Mouse (Mus musculus) forebrain, embryonic 13.5 days (tissue): ENCODE results near the gene Pyy. TPM values are rescaled to one million over a fixed set of nuclear protein-coding genes. Genes with fewer than 3 reads are reported as not detected.

ENCODE experiments used
- ATAC-seq: fragments of 200-750 bp; cut with Nextera tagmentation; 2 replicates; pipeline ENCODE4 v1.8.0; 2017
- H3K27ac ChIP-seq: fragments of 300-500 bp; sonication (generic); 2 replicates; pipeline ENCODE4 v1.5.1; 2015; ENCODE audit warnings: inconsistent platforms, mild to moderate bottlenecking, moderate library complexity
- H3K27me3 ChIP-seq: fragments of 300-500 bp; sonication (generic); 2 replicates; pipeline ENCODE4 v1.6.1; 2015; ENCODE audit warnings: mild to moderate bottlenecking, inconsistent platforms
- H3K36me3 ChIP-seq: fragments of 300-500 bp; sonication (generic); 2 replicates; pipeline ENCODE4 v1.6.1; 2015; ENCODE audit warnings: mild to moderate bottlenecking, inconsistent platforms; ENCODE audit not compliant: poor library complexity, severe bottlenecking
- H3K4me1 ChIP-seq: fragments of 300-500 bp; sonication (generic); 2 replicates; pipeline ENCODE4 v1.6.1; 2015; ENCODE audit warnings: inconsistent platforms
- H3K4me2 ChIP-seq: fragments of 300-500 bp; sonication (generic); 2 replicates; pipeline ENCODE4 v1.6.1; 2015; ENCODE audit warnings: inconsistent platforms, mild to moderate bottlenecking, moderate library complexity
- H3K4me3 ChIP-seq: fragments of 300-500 bp; sonication (generic); 2 replicates; pipeline ENCODE4 v1.5.1; 2015; ENCODE audit warnings: mild to moderate bottlenecking, inconsistent platforms
- H3K9ac ChIP-seq: fragments of 300-500 bp; sonication (generic); 2 replicates; pipeline ENCODE4 v1.6.1; 2015; ENCODE audit warnings: mild to moderate bottlenecking, inconsistent platforms
- H3K9me3 ChIP-seq: fragments of 300-500 bp; sonication (generic); replicated peaks from 2 replicates; pipeline ENCODE4 v1.6.1; 2016; ENCODE audit warnings: inconsistent platforms
- WGBS: fragments of 180-500 bp; shearing (Covaris S2); methylation state at CpG from one replicate; pipeline ENCODE4 v1.1.7; 2015; 5-methylcytosine and 5-hydroxymethylcytosine counted together
- polyA plus RNA-seq: library from polyadenylated mRNA; unstranded; fragments of >200 nt; fragmentation: Nextera tagmentation; extraction: Ambion mirVana; gene quantifications from 2 replicates; pipeline ENCODE4 v1.2.1, GENCODE M21; 2015

Pyy gene
- polyA plus RNA-seq, 1 experiment from 2014 or later = not detected

GRCm38 (mm10) chr11:102068969-102069368 is 38.7 kb downstream of the Pyy start:
- no peaks in the 10 kb centered on the region for H3K9me3 ChIP-seq
- H3K4me1 ChIP-seq = peaks cover 17% of the 10 kb centered on the region; the same call in 1 of the 2 replicates
- WGBS = 39% methylated on average over 2 of the region's 2 CpGs
- H3K36me3 ChIP-seq = peaks cover 12% of the 10 kb centered on the region
- H3K27ac ChIP-seq = no peak overlapping the region
- no peak overlapping the region for H3K9ac ChIP-seq
- no peak overlapping the region for H3K4me3 ChIP-seq
- no peak for ATAC-seq
- H3K4me2 ChIP-seq = no peak overlapping the region
- H3K27me3 ChIP-seq = no peaks in the 10 kb centered on the region

GRCm38 (mm10) chr11:102063076-102063475 is 44.6 kb downstream of the Pyy start:
- ATAC-seq = no peak
- Histone ChIP-seq H3K4me3 (no peak overlapping the region), H3K4me1 (0 out of 2 replicates have a peak, but pooled peaks cover 3% of the 10 kb centered on the region), H3K36me3 (peaks cover 56% of the 10 kb centered on the region), H3K27ac (no peak overlapping the region), H3K4me2 (no peak overlapping the region), H3K27me3 (peaks cover 6% of the 10 kb centered on the region), H3K9me3 (no peaks in the 10 kb centered on the region), H3K9ac (no peak overlapping the region)
- 82% methylated on average over 13 of the region's 13 CpGs for WGBS

GRCm38 (mm10) chr11:102061941-102062473 is 45.6 kb downstream of the Pyy start:
- WGBS = 21% methylated on average over 16 of the region's 16 CpGs
- H3K9ac ChIP-seq = no peak overlapping the region
- 0 out of 2 replicates have a peak, but pooled peaks cover 3% of the 10 kb centered on the region for H3K4me1 ChIP-seq
- H3K4me2 ChIP-seq = peak overlapping the region; percentile 75
- ATAC-seq = no peak
- H3K9me3 ChIP-seq = no peaks in the 10 kb centered on the region
- no peak overlapping the region for H3K27ac ChIP-seq
- 0 out of 2 replicates have a peak overlapping the region, but pooled peaks have one; percentile 41 for H3K4me3 ChIP-seq
- H3K27me3 ChIP-seq = peaks cover 6% of the 10 kb centered on the region
- H3K36me3 ChIP-seq = peaks cover 56% of the 10 kb centered on the region

DNA sequence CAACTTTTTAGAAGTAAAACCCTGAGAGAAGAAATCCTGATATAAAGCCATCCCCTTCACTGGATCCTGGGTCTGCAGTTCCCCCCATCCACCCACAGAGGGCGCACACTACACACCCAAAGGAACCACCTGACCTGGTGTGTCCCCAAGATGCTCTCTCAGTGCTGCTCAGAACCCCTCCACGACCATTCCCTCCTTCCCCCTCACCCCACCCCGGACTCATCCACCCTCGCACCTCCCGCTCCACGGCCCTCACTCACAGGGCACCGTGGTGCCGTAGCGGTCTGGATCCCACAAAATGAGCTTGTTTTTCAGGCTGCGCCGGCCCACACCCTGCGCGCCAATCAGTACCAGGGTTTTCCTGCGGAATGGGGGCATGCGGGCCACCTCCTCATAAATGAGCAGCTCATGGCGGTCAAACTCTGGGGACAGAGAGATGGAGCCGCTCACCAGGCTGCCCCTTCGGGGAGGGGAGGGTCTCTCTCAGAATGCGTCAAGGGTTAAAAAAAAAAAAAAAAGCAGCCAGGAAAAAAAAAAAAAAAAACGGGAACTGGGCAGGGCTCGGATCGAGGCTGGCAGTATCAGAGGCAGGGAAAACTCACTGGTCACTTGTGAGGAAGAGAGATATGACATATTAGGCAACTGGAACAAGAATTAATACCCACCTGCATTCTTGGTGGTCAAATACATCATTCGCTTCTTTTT is 46.2 kb downstream of the Pyy start:
- H3K4me1 ChIP-seq = 0 out of 2 replicates have a peak, but pooled peaks cover 3% of the 10 kb centered on the region
- ATAC-seq = peak; percentile 75
- H3K9ac ChIP-seq = peak overlapping the region; percentile 58
- peak overlapping the region; percentile 75 for H3K4me2 ChIP-seq
- H3K36me3 ChIP-seq = peaks cover 56% of the 10 kb centered on the region
- no peak overlapping the region for H3K27ac ChIP-seq
- 4% methylated on average over 23 of the region's 23 CpGs for whole genome bisulfite sequencing
- H3K27me3 ChIP-seq = peaks cover 6% of the 10 kb centered on the region
- peak overlapping the region; percentile 41 for H3K4me3 ChIP-seq
- no peaks in the 10 kb centered on the region for H3K9me3 ChIP-seq

Other genes with a start within 250 kb of the Pyy start
- gene Meox1, start 213.5 kb downstream of the Pyy start, polyA plus RNA-seq = 0.17 and 0.30 TPM in 2 replicates
- 0.14 TPM in 1 of 2 replicates, not detected in the other for gene Sost, start 140.8 kb downstream of the Pyy start, polyA plus RNA-seq
- not detected in 2 replicates for gene Cfap97d1, start 123.6 kb downstream of the Pyy start, polyA plus RNA-seq
- gene Dusp3, start 120.8 kb downstream of the Pyy start, polyA plus RNA-seq = 8.5 and 8.7 TPM in 2 replicates
- 40.8 and 41.0 TPM in 2 replicates for gene Mpp3, start 79.4 kb downstream of the Pyy start, polyA plus RNA-seq
- 0.27 and 0.31 TPM in 2 replicates for gene Cd300lg, start 66.3 kb downstream of the Pyy start, polyA plus RNA-seq
- 19.8 and 22.0 TPM in 2 replicates for gene Mpp2, start 19.3 kb downstream of the Pyy start, polyA plus RNA-seq
- not detected in 2 replicates for gene Ppy, start 6.5 kb downstream of the Pyy start, polyA plus RNA-seq
- gene Nags, start 37.7 kb upstream of the Pyy start, polyA plus RNA-seq = not detected in 2 replicates
- 35.6 and 39.0 TPM in 2 replicates for gene Tmem101, start 48.6 kb upstream of the Pyy start, polyA plus RNA-seq
- 155 and 158 TPM in 2 replicates for gene Lsm12, start 77.5 kb upstream of the Pyy start, polyA plus RNA-seq
- 21.5 and 25.6 TPM in 2 replicates for gene G6pc3, start 81.8 kb upstream of the Pyy start, polyA plus RNA-seq
- 88.2 TPM in 2 replicates for gene Hdac5, start 122.3 kb upstream of the Pyy start, polyA plus RNA-seq
- 11.0 and 13.7 TPM in 2 replicates for gene BC030867, start 141.1 kb upstream of the Pyy start, polyA plus RNA-seq
- not detected in 2 replicates for gene Asb16, start 160.9 kb upstream of the Pyy start, polyA plus RNA-seq
- gene Tmub2, start 177.1 kb upstream of the Pyy start, polyA plus RNA-seq = 63.2 and 69.6 TPM in 2 replicates
- 21.8 and 22.7 TPM in 2 replicates for gene Atxn7l3, start 188.8 kb upstream of the Pyy start, polyA plus RNA-seq
- gene Ubtf, start 211.9 kb upstream of the Pyy start, polyA plus RNA-seq = 96.1 and 98.8 TPM in 2 replicates